Mouse (Mus musculus): ENCODE measurements around the gene Insl6. TPM values are rescaled to one million over a fixed set of nuclear protein-coding genes. Genes with fewer than 3 reads are reported as not detected.

Insl6 gene
- not detected for total RNA-seq (2021)

- DNase-seq = peak; percentile 69 to 70
- intact Hi-C loops (cut with DNase I) = no loop called here
Observed at GRCm38 (mm10) chr19:29325053-29325851, at the start of gene Insl6. Insl6 (minus strand) TSS chr19:29325356.

GRCm38 (mm10) chr19:29374947-29375346, 49.8 kb upstream of the Insl6 start:
- DNase-seq = no peak
- intact Hi-C loops (cut with DNase I) = loop anchor here (5.0 kb wide), 1 partner anchor 42 kb away; no protein-coding TSS in a partner anchor

GRCm38 (mm10) chr19:29373438-29373837, 48.3 kb upstream of the Insl6 start:
- intact Hi-C loops (cut with DNase I) = loop anchor here (5.0 kb wide), 1 partner anchor 44 kb away; no protein-coding TSS in a partner anchor

GRCm38 (mm10) chr19:29372621-29373020, 47.5 kb upstream of the Insl6 start:
- intact Hi-C loops (cut with DNase I) = loop anchor here (5.0 kb wide), 1 partner anchor 45 kb away; no protein-coding TSS in a partner anchor
- no peak for DNase-seq

More at GRCm38 (mm10) chr19:29373438-29373837, 48.3 kb upstream of the Insl6 start:
- no peak for DNase-seq

GRCm38 (mm10) chr19:29372138-29372537, 47.0 kb upstream of the Insl6 start:
- intact Hi-C loops (cut with DNase I) = loop anchor here (5.0 kb wide), 1 partner anchor 45 kb away; no protein-coding TSS in a partner anchor
- peak in 1 of 2 experiments; percentile 28 for DNase-seq

DNA sequence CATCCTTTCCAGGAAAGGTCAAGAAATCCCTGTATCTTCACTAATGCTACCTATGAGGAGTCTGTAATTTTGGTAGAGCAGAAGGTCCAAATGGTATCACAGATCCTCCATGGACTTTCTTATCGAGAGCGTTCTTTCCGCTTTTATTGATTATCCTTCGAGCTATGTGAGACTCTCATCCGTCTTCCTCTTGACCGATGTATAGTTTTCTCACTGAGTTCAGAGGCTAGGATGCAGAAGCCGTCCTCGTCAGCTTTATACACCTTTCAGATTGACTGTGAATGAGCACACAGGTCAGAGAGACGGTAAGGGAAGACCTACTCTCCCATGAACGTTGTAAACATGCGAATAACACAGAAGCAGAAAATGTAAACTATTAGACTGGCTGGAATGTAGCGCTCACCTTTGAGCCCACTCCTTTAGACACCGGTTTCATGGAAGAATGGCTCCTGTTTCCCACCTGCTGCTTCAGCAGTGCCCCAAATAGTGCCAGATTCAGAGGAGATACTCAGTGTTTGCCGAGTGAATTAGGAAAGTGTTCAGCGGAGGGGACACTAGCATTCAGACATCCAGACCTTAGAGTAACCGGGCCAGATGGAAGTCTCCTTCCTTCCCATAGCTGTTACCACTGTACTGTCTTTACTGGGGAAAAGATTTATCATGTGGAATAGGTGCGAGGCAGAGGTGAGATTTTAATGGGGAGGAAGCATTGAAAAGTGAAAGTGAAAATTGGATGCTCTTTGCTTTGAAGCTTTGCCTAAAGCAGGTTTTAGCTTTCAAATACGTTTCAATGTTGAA, 46.3 kb upstream of the Insl6 start:
- no peak for DNase-seq
- intact Hi-C loops (cut with DNase I) = loop anchor here (5.0 kb wide), 1 partner anchor 46 kb away; no protein-coding TSS in a partner anchor

DNA sequence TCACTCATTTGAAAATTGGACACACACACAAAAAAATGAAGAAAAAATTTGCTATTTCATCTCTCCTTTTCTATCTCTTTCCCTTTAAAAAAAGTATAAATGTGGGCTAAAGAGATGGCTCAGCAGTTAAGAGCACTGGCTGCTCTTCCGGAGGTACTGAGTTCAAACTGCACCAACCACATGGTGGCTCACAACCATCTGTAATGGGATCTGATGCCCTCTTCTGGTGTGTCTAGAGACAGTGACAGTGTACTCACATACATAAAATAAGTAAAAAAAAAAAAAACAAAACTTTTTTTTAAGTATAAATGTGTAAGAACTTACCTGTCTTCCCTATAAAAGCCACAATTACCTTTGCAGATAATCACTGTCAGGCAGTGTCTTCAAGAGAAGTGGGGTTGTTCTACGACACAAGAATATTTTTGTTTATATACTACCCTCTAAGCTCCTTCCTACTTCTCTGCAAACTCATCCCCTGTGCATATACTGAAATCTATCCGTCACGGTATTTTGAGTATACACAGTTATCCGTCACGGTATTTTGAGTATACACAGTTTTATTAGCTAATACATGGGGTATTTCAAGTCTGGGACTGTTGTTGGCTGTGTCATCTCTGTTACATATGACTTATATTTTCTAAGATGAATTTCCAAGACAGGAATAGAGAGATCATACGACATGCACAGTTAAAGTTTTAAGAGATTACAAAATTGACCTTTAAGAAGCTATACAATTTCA, 45.6 kb upstream of the Insl6 start:
- no peak for DNase-seq
- intact Hi-C loops (cut with DNase I) = loop anchor here (5.0 kb wide), 1 partner anchor 47 kb away; no protein-coding TSS in a partner anchor

DNA sequence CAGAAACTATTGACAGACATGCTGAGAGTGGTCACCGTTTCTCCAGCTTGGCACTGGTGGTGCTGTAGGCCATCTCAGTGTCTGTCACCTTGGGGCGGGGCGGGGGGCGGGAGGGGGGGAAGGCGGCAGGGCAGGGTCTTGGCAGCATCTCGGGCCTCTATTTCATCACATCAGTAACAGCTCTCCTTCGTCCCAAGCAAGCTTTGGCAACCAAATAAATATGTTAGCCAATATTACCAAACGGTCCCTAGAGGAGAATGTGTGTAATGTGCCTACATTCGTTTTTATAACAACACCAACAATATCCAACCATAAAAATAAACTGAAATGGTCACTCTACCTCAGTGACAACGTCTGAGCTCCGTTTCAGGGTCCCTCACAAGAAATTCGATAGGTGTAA, 45.0 kb upstream of the Insl6 start:
- no peak for DNase-seq

GRCm38 (mm10) chr19:29368671-29369309, 43.6 kb upstream of the Insl6 start:
- intact Hi-C loops (cut with DNase I) = no loop called here
- DNase-seq = no peak

More for the DNA sequence above, 45.0 kb upstream of the Insl6 start:
- intact Hi-C loops (cut with DNase I) = loop anchor here (5.0 kb wide), 1 partner anchor 47 kb away; no protein-coding TSS in a partner anchor

DNA sequence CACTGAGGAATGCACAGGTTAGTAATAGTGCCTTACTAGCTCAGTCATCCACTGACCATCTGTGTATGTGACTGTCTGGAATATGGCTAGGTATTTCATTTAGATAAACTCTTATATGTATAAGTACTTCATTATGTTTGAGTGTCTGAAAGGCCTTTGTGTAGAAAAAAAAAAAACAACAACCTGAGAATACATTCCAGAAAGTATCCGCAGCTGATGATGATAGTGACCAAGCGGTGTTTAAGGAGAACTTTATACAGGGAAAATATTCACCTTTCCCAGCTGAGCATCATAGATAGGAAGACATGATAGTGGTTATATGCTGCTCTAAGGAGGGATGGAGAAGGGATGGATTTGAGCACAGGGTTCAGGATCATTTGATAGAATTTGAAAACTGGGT, 42.9 kb upstream of the Insl6 start:
- DNase-seq = no peak
- intact Hi-C loops (cut with DNase I) = no loop called here

GRCm38 (mm10) chr19:29366969-29367622, 41.9 kb upstream of the Insl6 start, which contains the start of the genes Plgrkt and Cd274:
Plgrkt (minus strand) TSS chr19:29367390.
Cd274 (plus strand) TSS chr19:29367455.
- DNase-seq = peak; percentile 74 to 77
- intact Hi-C loops (cut with DNase I) = no loop called here

DNA sequence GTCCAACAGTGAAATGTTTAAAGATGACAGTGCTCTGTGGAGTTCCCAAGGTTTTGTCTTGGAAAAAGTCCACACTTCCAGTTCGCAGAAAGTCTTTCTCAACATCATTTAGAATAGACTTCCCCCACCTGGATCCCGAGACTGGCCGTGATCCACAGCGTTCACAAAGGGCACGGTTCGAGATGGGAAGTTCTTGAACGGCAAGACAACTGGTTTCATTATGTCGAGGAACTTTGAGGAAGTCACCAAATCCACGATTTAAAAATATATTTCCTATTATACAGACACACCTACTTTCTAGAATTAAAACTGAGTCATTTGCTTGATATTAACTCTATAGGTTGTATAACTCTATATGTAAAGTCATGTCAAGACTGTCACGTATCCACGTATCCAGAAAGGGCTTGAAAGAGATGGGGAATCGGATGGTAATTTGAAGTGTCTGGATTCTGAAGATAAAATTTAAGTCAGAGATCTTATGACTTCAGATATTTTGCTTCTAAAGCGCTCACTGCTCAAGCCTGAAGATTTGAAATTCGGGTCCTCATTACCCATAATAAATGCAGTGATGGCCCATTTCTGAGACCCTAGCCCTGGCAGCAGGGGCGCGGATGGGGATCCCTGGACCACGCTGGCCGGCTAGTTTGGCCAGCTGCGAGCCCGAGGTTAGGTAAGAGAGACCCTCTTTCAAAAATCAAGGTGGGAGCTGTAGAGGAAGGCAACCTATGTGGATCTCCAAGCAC, 41.2 kb upstream of the Insl6 start:
- intact Hi-C loops (cut with DNase I) = no loop called here

DNA sequence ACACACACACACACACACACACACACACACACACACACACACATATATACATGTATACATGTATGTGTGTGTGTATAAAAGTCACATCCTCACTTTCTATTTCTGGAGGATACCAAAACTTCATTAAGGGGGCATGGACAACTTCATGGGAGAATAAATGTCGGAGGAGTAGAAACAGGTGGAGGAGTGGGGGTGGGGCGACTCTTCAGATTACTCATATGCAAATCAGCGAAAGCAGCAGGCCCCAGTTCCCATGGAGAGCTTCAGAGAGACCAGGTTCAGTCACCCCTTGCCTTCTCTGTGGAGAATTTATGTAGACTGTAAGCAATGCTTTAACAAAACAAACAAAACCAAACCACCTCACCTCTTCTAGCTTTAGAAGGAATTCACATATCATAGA, 39.9 kb upstream of the Insl6 start:
- intact Hi-C loops (cut with DNase I) = no loop called here
- no peak for DNase-seq

More for the DNA sequence above, 41.2 kb upstream of the Insl6 start:
- no peak for DNase-seq

- intact Hi-C loops (cut with DNase I) = no loop called here
- DNase-seq = no peak
Observed at GRCm38 (mm10) chr19:29364076-29364475, 38.9 kb upstream of the Insl6 start.

- intact Hi-C loops (cut with DNase I) = no loop called here
- no peak for DNase-seq
Observed at GRCm38 (mm10) chr19:29363557-29363956, 38.4 kb upstream of the Insl6 start.

DNA sequence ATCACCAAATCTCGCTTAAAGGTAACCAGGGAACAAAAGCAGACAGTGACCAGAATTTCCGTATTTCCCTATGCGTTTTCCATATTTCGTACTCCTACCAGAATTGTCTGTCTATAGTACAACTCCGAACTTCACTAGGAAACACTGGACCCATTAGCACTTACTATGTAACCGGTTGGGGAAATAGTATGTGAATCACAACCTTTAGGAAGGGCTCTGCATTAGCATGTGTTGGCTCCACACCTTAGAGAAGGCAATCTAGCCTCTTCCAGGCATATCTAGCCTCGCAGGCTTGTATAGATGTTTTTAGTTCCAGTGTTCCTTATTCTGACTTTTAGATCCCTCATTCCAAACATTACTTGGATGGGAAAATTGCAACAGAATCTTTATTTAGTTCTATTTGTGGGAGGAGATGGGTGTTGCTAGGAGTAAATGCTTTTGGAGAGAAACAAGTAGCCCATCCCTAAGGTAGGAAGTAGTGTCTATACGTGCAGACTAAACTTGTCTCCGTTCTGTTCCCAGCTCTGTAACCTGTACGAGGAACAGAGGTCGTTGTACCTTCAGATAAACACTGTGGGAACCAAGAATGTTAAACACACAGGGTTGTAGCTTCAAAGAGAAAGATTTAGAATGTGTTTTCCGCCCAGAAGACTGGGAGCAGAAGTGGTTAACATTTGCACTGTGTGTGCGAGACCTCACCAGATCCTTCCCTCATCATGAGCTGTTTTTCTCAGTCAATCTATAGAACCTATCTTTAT, 37.2 kb upstream of the Insl6 start:
- intact Hi-C loops (cut with DNase I) = no loop called here

GRCm38 (mm10) chr19:29361468-29362130, 36.4 kb upstream of the Insl6 start:
- peak; percentile 83 to 88 for DNase-seq
- intact Hi-C loops (cut with DNase I) = no loop called here

More for the DNA sequence above, 37.2 kb upstream of the Insl6 start:
- DNase-seq = no peak

Measured in heart, postnatal 36 days (tissue).